ENCODE assay signal across 9 mouse cellular contexts in the genomic region with DNA sequence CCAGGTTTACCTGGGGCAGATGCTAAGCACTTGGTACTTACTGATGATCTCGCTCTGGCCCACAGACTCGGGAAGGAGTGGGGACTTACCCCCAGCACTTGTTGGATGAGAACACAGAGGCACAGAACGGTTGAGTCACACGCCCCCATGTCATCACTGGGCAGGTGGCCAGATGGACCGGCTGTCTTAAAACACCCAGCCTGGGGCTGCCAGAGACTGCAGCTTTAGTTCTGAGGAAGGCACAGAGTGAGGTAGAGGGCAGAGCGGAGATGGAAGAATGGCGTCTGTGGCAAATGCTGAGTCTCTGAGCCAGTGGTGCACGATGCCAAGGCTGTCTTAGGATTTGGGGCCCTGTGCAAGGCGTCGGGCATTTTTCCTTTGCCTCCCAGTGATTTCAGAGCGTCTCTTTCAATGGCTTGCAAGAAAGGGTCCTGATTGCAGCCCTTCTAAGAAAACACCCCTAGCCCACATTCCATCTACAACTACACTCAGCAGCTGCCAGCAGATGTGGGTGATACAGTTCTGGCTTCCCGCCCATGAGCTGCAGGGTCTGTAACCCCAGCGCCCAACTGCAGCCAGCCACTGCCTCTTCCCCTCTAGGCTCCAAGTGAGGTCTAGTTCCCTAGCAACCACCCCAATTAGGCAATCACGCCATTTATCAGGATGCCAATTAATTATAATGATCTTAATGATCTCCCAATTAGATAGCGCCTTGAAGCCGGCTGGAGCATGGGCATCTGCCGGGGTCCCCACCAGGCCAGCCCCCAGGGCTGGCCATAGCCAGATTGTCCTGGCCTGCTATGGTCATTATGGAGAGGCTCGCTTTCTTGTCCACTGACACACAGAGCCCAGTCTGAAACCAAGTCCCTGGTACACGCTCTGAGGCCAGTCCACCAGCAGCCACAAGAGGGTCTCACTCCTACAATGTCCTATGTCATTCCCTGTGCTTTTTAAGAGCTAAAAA. TPM values are rescaled to one million over a fixed set of nuclear protein-coding genes. Genes with fewer than 3 reads are reported as not detected.
DNase-seq lines count a peak whose midpoint lies in the region; ATAC-seq and TF ChIP-seq lines count a peak whose summit lies in the region.
"Had no signal": no experiment of that assay in that cellular context is flagged by ENCODE, and none has a peak within 500 bp of the region (broad histone marks: within the 10 kb centered on the region; RNA-seq: fewer than 3 reads in every experiment).

No protein-coding gene starts in this region.

- H3K27me3 ChIP-seq in E14TG2a.4 (ENCODE audit: insufficient read depth, low read length) = no peaks in the 10 kb centered on the region
- peaks cover 20% of the 10 kb centered on the region for H3K27me3 ChIP-seq in forebrain, embryonic 16.5 days (replicated peaks; ENCODE audit: control insufficient read depth, insufficient read depth, low read length)
- H3K27me3 ChIP-seq in heart, embryonic 16.5 days (ENCODE audit: control insufficient read depth, insufficient read depth, low read length) = no peaks in the 10 kb centered on the region
- no peaks in the 10 kb centered on the region for H3K27me3 ChIP-seq in small intestine, adult 2 months (ENCODE audit: control insufficient read depth, insufficient read depth, low read length)

- peak overlapping the region; percentile 60 for H3K27ac ChIP-seq in forebrain, embryonic 16.5 days (ENCODE audit: low read length)
- H3K27ac ChIP-seq in heart, embryonic 16.5 days (ENCODE audit: low read length) = peak overlapping the region; percentile 73
- H3K27ac ChIP-seq in small intestine, adult 2 months (ENCODE audit: insufficient read depth, low read depth, low read length) = 0 out of 2 replicates have a peak overlapping the region, but pooled peaks have one; percentile 37

- peak; percentile 66 for ATAC-seq in forebrain, embryonic 16.5 days
- 0 out of 2 replicates have a peak, but pooled peaks have one; percentile 26 for ATAC-seq in heart, embryonic 16.5 days (replicated peaks; ENCODE audit: extremely low read depth, insufficient read depth, low FRiP score)
- no peak for ATAC-seq in inflammation-experienced regulatory T-cells, adult 6 months

- DNase-seq in brain, embryonic 14.5 days (ENCODE audit: low read depth) = peak; percentile 93
- DNase-seq in layer of hippocampus, postnatal 10 days (ENCODE audit: low spot score in 2 of 2) = peak; percentile 90 to 91
- DNase-seq in lung, postnatal 25 days (ENCODE audit: low spot score) = peak; percentile 66

- peak overlapping the region; percentile 90 for H3K4me3 ChIP-seq in E14TG2a.4 (replicated peaks; ENCODE audit: low read length)
- H3K4me3 ChIP-seq in forebrain, embryonic 16.5 days (replicated peaks; ENCODE audit: low read length) = no peak overlapping the region
- H3K4me3 ChIP-seq in heart, embryonic 16.5 days (ENCODE audit: low read length) = no peak overlapping the region
- no peak overlapping the region for H3K4me3 ChIP-seq in small intestine, adult 2 months (ENCODE audit: low read depth, low read length)
- H3K4me3 ChIP-seq: megakaryocyte, embryonic 14.5 days had no signal

- H3K4me2 ChIP-seq in forebrain, embryonic 16.5 days (ENCODE audit: low read length) = peak overlapping the region; percentile 18
- peak overlapping the region; percentile 30 for H3K4me2 ChIP-seq in heart, embryonic 16.5 days (ENCODE audit: low read depth, low read length)

- WGBS in forebrain, embryonic 16.5 days = 14% methylated on average over 19 of the region's 19 CpGs
- WGBS in heart, embryonic 16.5 days = 43% methylated on average over 19 of the region's 19 CpGs
- WGBS in small intestine, adult 2 months = 67% methylated on average over 19 of the region's 19 CpGs

- H3K36me3 ChIP-seq in E14TG2a.4 (ENCODE audit: insufficient read depth, low read length) = peaks cover 34% of the 10 kb centered on the region
- no peaks in the 10 kb centered on the region for H3K36me3 ChIP-seq in forebrain, embryonic 16.5 days (ENCODE audit: control insufficient read depth, insufficient read depth)
- H3K36me3 ChIP-seq in heart, embryonic 16.5 days (ENCODE audit: control insufficient read depth, insufficient read depth) = no peaks in the 10 kb centered on the region
- no peaks in the 10 kb centered on the region for H3K36me3 ChIP-seq in small intestine, adult 2 months (ENCODE audit: control insufficient read depth, insufficient read depth, low read length)

- no peak for TF ChIP-seq CTCF in E14TG2a.4 (conservative IDR thresholded peaks at IDR 0.05; ENCODE audit: low read length)
- peak; percentile 53 for TF ChIP-seq CTCF in brain, embryonic 14.5 days (IDR thresholded peaks at IDR 0.05; ENCODE audit: borderline replicate concordance, extremely low read depth, insufficient read depth, insufficient read length)
- TF ChIP-seq CTCF in small intestine, adult 2 months (IDR thresholded peaks at IDR 0.05; ENCODE audit: extremely low read depth, insufficient read length, insufficient replicate concordance, low read depth, low read length) = no peak

- H3K4me1 ChIP-seq in E14TG2a.4 (replicated peaks; ENCODE audit: low read depth, low read length) = peaks cover 73% of the 10 kb centered on the region
- H3K4me1 ChIP-seq in forebrain, embryonic 16.5 days (replicated peaks; ENCODE audit: control insufficient read depth, insufficient read depth, low read length) = peaks cover 52% of the 10 kb centered on the region
- peaks cover 72% of the 10 kb centered on the region for H3K4me1 ChIP-seq in heart, embryonic 16.5 days (ENCODE audit: control insufficient read depth, insufficient read depth, low read length)
- H3K4me1 ChIP-seq in small intestine, adult 2 months (ENCODE audit: control insufficient read depth, insufficient read depth, insufficient read length, low read length) = peaks cover 32% of the 10 kb centered on the region

- no peak for TF ChIP-seq POLR2A in brain, embryonic 14.5 days (IDR thresholded peaks at IDR 0.05; ENCODE audit: borderline replicate concordance, extremely low read depth, insufficient read depth, insufficient read length, poor library complexity, severe bottlenecking)
- 0 out of 2 replicates have a peak, but pooled peaks have one; percentile 22 for TF ChIP-seq POLR2A in small intestine, adult 2 months (IDR thresholded peaks at IDR 0.05; ENCODE audit: low read depth, low read length)

- H3K9me3 ChIP-seq in E14TG2a.4 (ENCODE audit: low read length) = no peaks in the 10 kb centered on the region
- no peaks in the 10 kb centered on the region for H3K9me3 ChIP-seq in forebrain, embryonic 16.5 days (ENCODE audit: control insufficient read depth, low read length)
- no peaks in the 10 kb centered on the region for H3K9me3 ChIP-seq in heart, embryonic 16.5 days (replicated peaks; ENCODE audit: control insufficient read depth, low read length)
- H3K9me3 ChIP-seq: megakaryocyte, embryonic 14.5 days had no signal

- no peak overlapping the region for H3K9ac ChIP-seq in forebrain, embryonic 16.5 days (replicated peaks; ENCODE audit: low read depth, low read length)
- H3K9ac ChIP-seq in heart, embryonic 16.5 days (ENCODE audit: low read length) = peak overlapping the region; percentile 28

RNA-seq across cellular contexts. Expression of gene Sulf2, which starts 3.7 kb away (rescaled TPM):
- 99.2 and 170 TPM in 2 replicates for polyA plus RNA-seq in brain, embryonic 14.5 days (2012; rRNA removed)
- polyA plus RNA-seq in forebrain, embryonic 16.5 days (2015; fragmentation: Nextera tagmentation; extraction: Ambion mirVana) = 28.7 and 37.6 TPM in 2 replicates
- polyA plus RNA-seq in heart, embryonic 16.5 days (2015; fragmentation: Nextera tagmentation; extraction: Ambion mirVana) = 61.8 and 73.3 TPM in 2 replicates
- total RNA-seq in layer of hippocampus, postnatal 10 days (2021) = 100 to 1,000 TPM; 192 to 224 TPM
- 35.8 and 75.6 TPM in 2 replicates for polyA plus RNA-seq in small intestine, adult 2 months (2012; rRNA removed)
- 1 to 10 TPM; 2.5 to 3.3 (median 2.8) TPM for polyA plus RNA-seq in inflammation-experienced regulatory T-cells, adult 6 months (2017; shearing (Covaris generic))
